Mouse (Mus musculus) heart, adult 2 months (tissue): ENCODE measurements around the gene Lamb3.
A peak's percentile ranks its signal among the peaks of the same experiment; 100 is the strongest.

ENCODE experiments used
- CTCF ChIP-seq: fragments of 200-600 bp; IDR thresholded peaks from 2 replicates; pipeline ENCODE4 v1.8.1; 2022; ENCODE audit warnings: antibody characterized with exemption, mild to moderate bottlenecking, moderate library complexity
- EP300 ChIP-seq: fragments of 200-500 bp; IDR thresholded peaks from 2 replicates; pipeline ENCODE4 v1.6.1; 2011; ENCODE audit warnings: low read depth, low read length, control low read depth; ENCODE audit not compliant: insufficient read depth

DNA sequence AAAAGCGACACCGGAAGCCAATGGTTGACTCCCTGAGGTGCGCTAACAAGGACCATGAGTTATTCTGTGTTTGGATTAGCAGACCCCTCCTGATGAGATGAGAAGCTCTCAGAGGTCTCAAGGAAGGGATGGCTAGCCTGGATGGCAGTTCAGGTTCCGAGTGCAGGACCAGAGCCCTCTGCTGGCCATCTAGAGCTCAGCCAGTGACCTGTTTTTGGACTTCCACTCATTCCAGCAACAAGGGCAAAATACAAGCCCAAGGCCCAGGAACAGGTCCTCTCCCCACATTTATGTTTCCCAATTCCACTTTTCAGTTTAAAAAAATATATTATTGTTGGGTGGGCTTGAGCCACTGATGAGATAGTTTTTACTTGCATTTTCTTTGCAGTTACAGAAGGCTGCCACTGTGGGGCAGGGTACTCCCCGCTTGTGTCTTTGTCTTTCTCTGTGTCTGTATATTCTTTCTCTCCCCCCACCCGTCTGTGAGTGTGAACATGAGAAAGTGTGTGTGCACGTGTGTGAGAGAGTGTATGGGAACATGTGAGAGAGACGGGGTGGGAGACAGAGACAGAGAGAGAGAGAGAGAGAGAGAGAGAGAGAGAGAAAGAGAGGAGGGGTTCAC lies 175.5 kb downstream of the Lamb3 start:
- 0 out of 2 replicates have a peak, but pooled peaks have one; percentile 14 for TF ChIP-seq EP300
- TF ChIP-seq CTCF, result peak; percentile 85
